Mouse (Mus musculus): ENCODE measurements around the gene Ano1. TPM values are rescaled to one million over a fixed set of nuclear protein-coding genes. Genes with fewer than 3 reads are reported as not detected.

Gene Ano1
- polyA plus RNA-seq, 1 experiment from 2014 or later, result 4.2 TPM

DNA sequence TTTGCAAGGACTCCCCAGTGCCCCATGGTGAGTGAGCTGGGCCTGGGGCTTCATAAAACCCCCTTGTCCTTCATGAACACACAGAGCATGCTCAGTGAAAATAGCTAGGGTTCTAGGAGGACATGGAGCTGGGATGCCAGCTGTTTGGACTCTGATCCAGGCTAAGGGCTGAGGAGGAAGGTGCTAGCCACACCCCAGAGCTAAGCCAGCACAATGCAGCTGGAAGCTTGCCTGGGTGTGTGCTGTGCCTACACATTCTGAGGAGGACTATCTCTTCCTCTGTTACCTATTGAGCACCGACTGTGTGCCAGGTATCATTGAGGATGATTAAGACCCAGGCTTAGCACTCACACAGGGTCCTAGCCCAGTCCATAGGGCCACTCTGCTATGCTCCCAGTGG lies 30.6 kb upstream of the Ano1 start:
- ATAC-seq (ENCODE audit: low FRiP score), result no peak
- Histone ChIP-seq H3K4me3 (replicated peaks) (no peak overlapping the region), H3K36me3 (no peaks in the 10 kb centered on the region), H3K9ac (replicated peaks) (no peak overlapping the region), H3K27me3 (replicated peaks) (0 out of 2 replicates have a peak, but pooled peaks cover 3% of the 10 kb centered on the region), H3K4me2 (no peak overlapping the region), H3K9me3 (replicated peaks) (no peaks in the 10 kb centered on the region), H3K4me1 (no peaks in the 10 kb centered on the region), H3K27ac (replicated peaks) (no peak overlapping the region)
- WGBS, result 78% methylated on average over 1 of the region's 1 CpGs

DNA sequence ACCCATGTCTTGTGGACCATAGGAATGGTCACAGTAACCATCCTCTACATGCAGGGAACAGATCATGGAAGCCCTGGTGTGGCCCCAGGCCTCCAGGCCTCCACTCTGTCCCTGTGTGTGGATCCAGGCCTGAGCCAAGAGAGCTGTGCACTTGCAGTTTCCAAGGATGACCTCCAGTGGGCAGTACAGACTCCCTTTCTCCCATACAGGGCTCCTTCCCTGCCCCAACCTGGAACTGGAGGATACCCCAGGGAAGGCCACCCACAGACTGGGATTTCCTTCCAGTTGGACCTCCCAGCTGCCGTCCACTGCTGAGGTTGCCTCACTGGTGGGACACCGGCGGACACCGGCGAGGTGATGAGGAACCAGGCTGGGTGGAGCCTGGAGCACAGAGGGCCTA lies 29.6 kb upstream of the Ano1 start:
- 53% methylated on average over 5 of the region's 5 CpGs for WGBS
- no peak for ATAC-seq (ENCODE audit: low FRiP score)

GRCm38 (mm10) chr7:144780190-144780589 lies 28.4 kb upstream of the Ano1 start:
- no peak overlapping the region for H3K4me2 ChIP-seq
- no peaks in the 10 kb centered on the region for H3K9me3 ChIP-seq (replicated peaks)
- H3K4me1 ChIP-seq, result 0 out of 2 replicates have a peak, but pooled peaks cover 3% of the 10 kb centered on the region
- no peak overlapping the region for H3K27ac ChIP-seq (replicated peaks)
- no peaks in the 10 kb centered on the region for H3K36me3 ChIP-seq
- ATAC-seq (ENCODE audit: low FRiP score), result no peak
- no peak overlapping the region for H3K9ac ChIP-seq (replicated peaks)
- H3K4me3 ChIP-seq (replicated peaks), result no peak overlapping the region
- WGBS, result 77% methylated on average over 8 of the region's 8 CpGs
- H3K27me3 ChIP-seq (replicated peaks), result peaks cover 11% of the 10 kb centered on the region; the same call in 1 of the 2 replicates

More for the DNA sequence above, 29.6 kb upstream of the Ano1 start:
- H3K27ac ChIP-seq (replicated peaks), result no peak overlapping the region
- H3K9me3 ChIP-seq (replicated peaks), result no peaks in the 10 kb centered on the region
- no peak overlapping the region for H3K9ac ChIP-seq (replicated peaks)
- H3K36me3 ChIP-seq, result no peaks in the 10 kb centered on the region
- H3K27me3 ChIP-seq (replicated peaks), result peaks cover 7% of the 10 kb centered on the region; the same call in 1 of the 2 replicates
- H3K4me2 ChIP-seq, result no peak overlapping the region
- no peak overlapping the region for H3K4me3 ChIP-seq (replicated peaks)
- no peaks in the 10 kb centered on the region for H3K4me1 ChIP-seq

GRCm38 (mm10) chr7:144779691-144780090 lies 27.9 kb upstream of the Ano1 start:
- H3K4me2 ChIP-seq, result no peak overlapping the region
- H3K9ac ChIP-seq (replicated peaks), result no peak overlapping the region
- 0 out of 2 replicates have a peak, but pooled peaks cover 3% of the 10 kb centered on the region for H3K4me1 ChIP-seq
- no peak overlapping the region for H3K27ac ChIP-seq (replicated peaks)
- H3K9me3 ChIP-seq (replicated peaks), result no peaks in the 10 kb centered on the region
- 81% methylated on average over 2 of the region's 2 CpGs for WGBS
- no peak for ATAC-seq (ENCODE audit: low FRiP score)
- H3K4me3 ChIP-seq (replicated peaks), result no peak overlapping the region
- H3K27me3 ChIP-seq (replicated peaks), result peaks cover 11% of the 10 kb centered on the region; the same call in 1 of the 2 replicates
- no peaks in the 10 kb centered on the region for H3K36me3 ChIP-seq

GRCm38 (mm10) chr7:144777805-144778204 lies 26.0 kb upstream of the Ano1 start:
- Histone ChIP-seq H3K27me3 (replicated peaks) (peaks cover 11% of the 10 kb centered on the region; the same call in 1 of the 2 replicates), H3K4me3 (replicated peaks) (no peak overlapping the region), H3K4me2 (no peak overlapping the region), H3K4me1 (0 out of 2 replicates have a peak, but pooled peaks cover 3% of the 10 kb centered on the region), H3K27ac (replicated peaks) (no peak overlapping the region), H3K9ac (replicated peaks) (no peak overlapping the region), H3K9me3 (replicated peaks) (no peaks in the 10 kb centered on the region), H3K36me3 (no peaks in the 10 kb centered on the region)
- no peak for ATAC-seq (ENCODE audit: low FRiP score)
- 55% methylated on average over 4 of the region's 4 CpGs for WGBS

GRCm38 (mm10) chr7:144775804-144776447 lies 24.2 kb upstream of the Ano1 start:
- peaks cover 8% of the 10 kb centered on the region; the same call in 1 of the 2 replicates for H3K27me3 ChIP-seq (replicated peaks)
- WGBS, result 42% methylated on average over 6 of the region's 6 CpGs

DNA sequence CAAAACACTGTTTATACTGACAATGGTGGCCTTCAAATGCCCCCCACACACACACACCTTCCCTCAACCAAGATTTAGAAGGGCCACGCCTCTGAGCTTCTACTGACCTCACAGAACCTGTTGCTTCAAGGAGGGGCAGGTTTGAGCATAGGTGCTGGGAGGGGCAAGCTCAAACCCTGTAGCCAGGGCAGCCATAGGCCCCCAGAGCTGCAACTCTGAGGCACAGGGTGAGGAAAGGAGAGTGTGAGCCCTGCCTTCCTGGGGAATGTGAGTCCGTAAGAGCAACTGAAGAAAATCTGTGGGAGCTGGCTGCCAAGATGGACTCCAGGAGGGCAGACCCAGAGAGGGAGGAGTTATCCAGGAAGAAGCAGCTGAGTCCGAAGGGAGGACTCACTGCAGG lies 23.4 kb upstream of the Ano1 start:
- peaks cover 8% of the 10 kb centered on the region; the same call in 1 of the 2 replicates for H3K27me3 ChIP-seq (replicated peaks)
- H3K4me2 ChIP-seq, result no peak overlapping the region
- H3K4me3 ChIP-seq (replicated peaks), result no peak overlapping the region
- H3K9me3 ChIP-seq (replicated peaks), result no peaks in the 10 kb centered on the region
- 79% methylated on average over 3 of the region's 3 CpGs for WGBS
- H3K27ac ChIP-seq (replicated peaks), result no peak overlapping the region
- no peak overlapping the region for H3K9ac ChIP-seq (replicated peaks)
- no peak for ATAC-seq (ENCODE audit: low FRiP score)
- peaks cover 5% of the 10 kb centered on the region; the same call in 1 of the 2 replicates for H3K4me1 ChIP-seq
- H3K36me3 ChIP-seq, result no peaks in the 10 kb centered on the region

More at GRCm38 (mm10) chr7:144775804-144776447, 24.2 kb upstream of the Ano1 start:
- Histone ChIP-seq H3K36me3 (no peaks in the 10 kb centered on the region), H3K4me3 (replicated peaks) (no peak overlapping the region), H3K4me1 (0 out of 2 replicates have a peak, but pooled peaks cover 3% of the 10 kb centered on the region), H3K27ac (replicated peaks) (no peak overlapping the region), H3K9ac (replicated peaks) (no peak overlapping the region), H3K4me2 (no peak overlapping the region), H3K9me3 (replicated peaks) (no peaks in the 10 kb centered on the region)
- ATAC-seq (ENCODE audit: low FRiP score), result peak; percentile 57

- H3K36me3 ChIP-seq, result no peaks in the 10 kb centered on the region
- H3K27ac ChIP-seq (replicated peaks), result no peak overlapping the region
- H3K9ac ChIP-seq (replicated peaks), result no peak overlapping the region
- peaks cover 9% of the 10 kb centered on the region; the same call in 1 of the 2 replicates for H3K4me1 ChIP-seq
- H3K27me3 ChIP-seq (replicated peaks), result peaks cover 8% of the 10 kb centered on the region; the same call in 1 of the 2 replicates
- H3K9me3 ChIP-seq (replicated peaks), result no peaks in the 10 kb centered on the region
- no peak overlapping the region for H3K4me3 ChIP-seq (replicated peaks)
- H3K4me2 ChIP-seq, result no peak overlapping the region
- 74% methylated on average over 2 of the region's 2 CpGs for WGBS
- ATAC-seq (ENCODE audit: low FRiP score), result no peak
Observed at GRCm38 (mm10) chr7:144774283-144774682, 22.5 kb upstream of the Ano1 start.

DNA sequence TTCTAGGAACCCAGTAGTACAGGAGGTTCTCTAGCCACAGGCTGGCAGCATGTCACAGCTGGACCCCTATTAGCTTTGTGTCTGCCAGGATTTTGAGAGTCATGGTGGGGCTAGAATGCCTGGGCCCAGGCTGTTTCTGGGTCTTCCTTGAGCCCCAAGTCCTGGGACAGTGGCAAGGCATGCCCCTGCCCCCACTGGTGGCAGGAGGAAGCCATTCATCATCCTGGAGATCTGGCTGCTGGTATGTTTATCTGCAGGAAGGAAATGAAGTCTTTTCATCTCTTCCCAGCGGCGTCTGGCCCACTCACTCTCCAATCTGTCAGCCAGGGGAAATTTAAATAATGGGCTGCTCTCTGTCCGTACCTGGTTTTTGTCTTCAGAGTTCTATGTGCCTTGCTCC lies 18.3 kb upstream of the Ano1 start:
- no peak for ATAC-seq (ENCODE audit: low FRiP score)
- Histone ChIP-seq H3K9me3 (replicated peaks) (no peaks in the 10 kb centered on the region), H3K9ac (replicated peaks) (no peak overlapping the region), H3K4me1 (peaks cover 6% of the 10 kb centered on the region; the same call in 1 of the 2 replicates), H3K36me3 (no peaks in the 10 kb centered on the region), H3K27ac (replicated peaks) (no peak overlapping the region), H3K4me3 (replicated peaks) (no peak overlapping the region), H3K4me2 (no peak overlapping the region), H3K27me3 (replicated peaks) (no peaks in the 10 kb centered on the region)
- WGBS, result 50% methylated on average over 3 of the region's 3 CpGs

GRCm38 (mm10) chr7:144769434-144770080 lies 17.8 kb upstream of the Ano1 start:
- Histone ChIP-seq H3K27me3 (replicated peaks) (no peaks in the 10 kb centered on the region), H3K27ac (replicated peaks) (0 out of 2 replicates have a peak overlapping the region, but pooled peaks have one; percentile 18), H3K4me3 (replicated peaks) (no peak overlapping the region), H3K4me1 (peaks cover 6% of the 10 kb centered on the region; the same call in 1 of the 2 replicates), H3K4me2 (no peak overlapping the region), H3K9me3 (replicated peaks) (no peaks in the 10 kb centered on the region), H3K36me3 (no peaks in the 10 kb centered on the region), H3K9ac (replicated peaks) (no peak overlapping the region)
- WGBS, result 74% methylated on average over 9 of the region's 9 CpGs
- ATAC-seq (ENCODE audit: low FRiP score), result no peak

DNA sequence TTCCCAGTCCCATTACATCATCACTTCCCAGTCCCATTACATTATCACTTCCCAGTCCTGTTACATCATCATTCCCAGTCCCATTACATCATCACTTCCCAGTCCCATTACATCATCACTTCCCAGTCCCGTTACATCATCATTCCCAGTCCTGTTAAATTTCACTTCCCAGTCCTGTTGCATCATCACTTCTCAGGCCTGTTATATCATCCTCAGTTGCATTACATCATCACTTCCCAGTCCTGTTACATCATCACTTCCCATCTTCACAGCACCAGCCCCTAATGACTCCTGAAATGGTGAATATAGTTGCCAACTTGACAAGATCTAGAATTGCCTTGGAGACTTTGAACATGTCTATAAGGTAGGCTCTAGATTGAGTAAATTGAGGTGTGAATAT lies 17.1 kb upstream of the Ano1 start:
- ATAC-seq (ENCODE audit: low FRiP score), result no peak
- no peaks in the 10 kb centered on the region for H3K9me3 ChIP-seq (replicated peaks)
- no peaks in the 10 kb centered on the region for H3K36me3 ChIP-seq
- peaks cover 6% of the 10 kb centered on the region; the same call in 1 of the 2 replicates for H3K4me1 ChIP-seq
- H3K4me2 ChIP-seq, result no peak overlapping the region
- H3K27me3 ChIP-seq (replicated peaks), result no peaks in the 10 kb centered on the region
- H3K4me3 ChIP-seq (replicated peaks), result no peak overlapping the region
- no peak overlapping the region for H3K9ac ChIP-seq (replicated peaks)
- WGBS, result 98% methylated on average over 1 of the region's 1 CpGs
- H3K27ac ChIP-seq (replicated peaks), result no peak overlapping the region
